Mouse (Mus musculus) adrenal gland, postnatal 25 days (tissue): ENCODE data around the gene Cfap97. TPM values are rescaled to one million over a fixed set of nuclear protein-coding genes. Genes with fewer than 3 reads are reported as not detected.

ENCODE experiments used
- DNase-seq: peaks from one replicate; pipeline ENCODE4 v3.0.0; 2021; ENCODE audit warnings: mixed read lengths
- total RNA-seq: library from RNA; stranded (reverse); gene quantifications from 2 replicates; pipeline ENCODE4 v1.2.3, GENCODE M21; 2021

Cfap97 gene
- total RNA-seq, 1 experiment from 2014 or later, result 24.4 TPM

DNA sequence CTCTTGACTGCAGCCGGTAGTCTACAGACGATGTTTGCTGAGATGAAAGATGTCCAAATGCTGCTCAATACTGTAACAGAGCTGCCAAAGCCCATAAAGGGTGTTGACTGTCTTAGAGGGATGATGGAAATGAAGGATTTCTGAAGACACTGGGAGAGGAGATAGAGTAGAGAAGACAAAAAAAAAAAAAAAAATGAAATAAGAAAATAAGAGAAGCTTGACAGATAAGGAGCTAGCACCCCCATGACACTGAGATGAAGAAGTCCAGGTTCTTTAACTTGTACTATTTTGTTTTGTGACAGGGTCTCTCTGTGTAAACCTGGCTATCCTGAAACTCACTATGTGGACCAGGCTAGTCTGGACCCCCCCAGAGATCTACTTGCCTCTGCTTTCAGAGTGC, 1.5 kb downstream of the Cfap97 start:
- no peak for DNase-seq

DNA sequence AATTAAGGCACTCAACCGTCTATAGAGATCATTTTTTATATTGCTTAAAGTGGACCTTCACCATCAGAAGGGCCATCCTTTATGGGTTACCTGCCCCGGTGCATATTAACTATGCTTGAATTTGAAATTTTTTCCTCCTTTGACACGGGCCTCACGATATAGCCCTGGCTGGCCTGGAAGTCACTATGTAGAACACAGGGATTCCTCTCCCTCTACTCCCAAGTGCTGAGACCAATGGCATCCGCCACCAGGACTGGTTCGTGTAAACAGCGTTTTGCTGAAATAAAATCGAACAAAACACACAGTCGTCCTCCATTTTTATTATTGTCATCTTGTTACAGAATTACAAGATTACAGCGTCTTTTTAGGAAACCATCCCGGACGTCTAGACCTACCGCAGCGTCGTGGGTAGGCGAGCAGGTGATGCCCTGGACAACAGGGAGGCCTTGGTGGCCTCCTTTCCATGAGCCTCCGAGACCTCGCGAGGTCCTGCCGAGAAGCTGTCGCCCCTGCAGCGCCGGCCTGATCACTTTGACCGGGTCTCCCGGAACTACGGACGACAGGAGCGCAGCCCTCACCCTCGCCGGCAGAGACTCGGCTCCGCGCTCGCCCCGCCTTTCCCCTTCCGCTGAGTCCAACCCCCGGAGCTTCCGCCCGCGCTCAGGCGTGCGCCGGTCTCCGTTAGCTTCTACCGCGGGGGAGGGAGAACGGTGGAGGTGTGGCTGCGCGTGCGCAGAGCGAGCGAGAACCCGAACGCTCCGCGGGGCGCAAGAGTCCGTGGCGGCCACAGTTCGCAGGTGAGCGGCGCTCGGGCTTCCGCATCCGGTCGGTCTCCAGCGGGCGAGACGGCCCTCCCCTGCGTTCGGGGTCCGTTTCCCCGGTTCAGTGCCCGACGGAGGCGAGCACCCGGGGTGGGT, 11.6 kb downstream of the Cfap97 start:
- peak; percentile 98 for DNase-seq

DNA sequence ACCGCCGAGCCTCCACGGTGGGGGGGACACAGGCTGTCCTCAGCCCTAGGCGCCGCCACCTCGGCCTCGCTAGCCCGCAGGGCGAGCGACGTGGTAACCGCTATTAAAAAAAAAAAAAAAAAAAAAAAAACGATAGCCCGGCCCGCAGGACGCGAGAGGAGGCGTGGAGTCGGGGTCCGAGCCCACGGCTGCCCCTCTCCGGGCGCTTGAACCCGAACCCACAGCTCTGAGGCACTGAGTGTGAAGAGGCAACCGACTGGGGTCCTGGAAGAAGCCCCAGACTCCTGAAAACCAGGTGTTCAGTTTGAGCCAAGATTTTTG, 12.3 kb downstream of the Cfap97 start:
- no peak for DNase-seq

DNA sequence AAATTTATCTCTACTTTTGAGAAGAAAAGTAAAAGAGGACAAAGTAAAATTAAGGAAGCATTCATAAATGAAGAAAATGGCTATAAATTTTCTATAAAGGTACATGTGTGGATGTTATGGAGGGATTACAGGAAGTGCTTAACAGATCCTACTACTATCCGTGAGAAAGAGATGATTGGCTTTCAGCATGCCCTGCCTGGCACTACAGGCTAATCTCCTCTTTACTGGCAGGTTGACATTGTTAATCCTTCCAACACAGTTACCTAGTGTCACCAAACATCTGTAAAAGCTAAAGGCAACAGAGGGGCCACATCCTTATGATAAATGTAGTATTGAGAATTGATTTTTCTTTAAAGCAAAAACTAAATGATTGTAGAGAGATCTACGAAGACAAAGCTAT, 22.1 kb downstream of the Cfap97 start:
- DNase-seq, result no peak

DNA sequence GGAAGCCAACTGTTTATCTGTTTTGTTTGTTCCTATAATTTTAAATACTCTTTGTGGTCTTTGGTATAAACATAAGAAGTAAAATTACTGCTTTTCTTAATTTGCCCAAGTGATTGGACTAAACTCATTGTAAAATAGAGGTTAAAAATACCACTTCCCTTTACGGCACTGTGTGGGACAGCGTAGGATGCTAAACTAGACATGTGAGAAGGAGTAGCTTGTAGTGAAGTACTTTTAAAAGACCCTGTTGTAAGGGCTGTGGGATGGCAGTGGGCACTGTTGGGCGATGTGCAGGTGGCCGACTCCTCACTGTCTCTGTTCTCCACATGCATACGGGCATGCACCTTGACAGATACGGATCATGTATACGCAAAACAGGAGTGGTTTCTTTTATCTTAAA, 28.6 kb downstream of the Cfap97 start:
- no peak for DNase-seq

DNA sequence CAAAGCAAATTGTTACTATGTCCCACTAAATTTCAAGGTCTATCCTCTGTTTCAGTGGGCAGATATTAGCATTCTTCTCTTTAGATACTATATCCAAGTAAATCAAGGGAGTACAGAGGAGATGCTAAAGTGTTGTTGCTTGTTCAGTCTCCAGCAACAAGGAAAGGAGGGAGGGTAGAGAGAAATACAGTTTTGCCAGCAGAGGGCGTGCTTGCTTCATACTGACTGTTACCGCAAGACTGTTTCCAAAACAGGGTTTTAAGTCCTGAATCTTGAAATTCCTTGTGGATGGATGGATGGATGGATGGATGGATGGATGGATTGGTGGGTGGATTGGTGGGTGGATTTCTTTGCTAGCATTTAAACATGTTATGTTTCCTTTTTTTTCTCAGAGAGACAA, 33.8 kb downstream of the Cfap97 start:
- DNase-seq, result peak; percentile 64

DNA sequence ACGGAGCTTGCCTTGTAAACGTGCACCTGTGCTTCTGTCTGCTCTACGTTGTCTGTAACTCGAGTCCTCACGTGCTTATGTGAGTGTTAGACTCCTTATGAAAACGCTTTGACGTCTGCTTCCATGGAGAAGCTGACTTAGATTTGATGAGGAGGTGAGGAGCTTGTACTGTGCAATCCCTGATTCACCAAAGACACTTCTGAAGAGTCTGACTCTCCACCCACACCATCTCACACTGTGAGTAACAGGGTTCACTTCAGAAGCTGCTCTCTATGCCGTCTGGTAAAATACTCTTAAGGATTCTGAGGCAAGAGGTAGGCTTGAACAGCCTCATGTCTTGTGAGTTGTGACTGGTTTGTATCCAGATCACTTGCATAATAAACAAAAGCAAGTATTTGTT, 41.5 kb downstream of the Cfap97 start:
- no peak for DNase-seq

DNA sequence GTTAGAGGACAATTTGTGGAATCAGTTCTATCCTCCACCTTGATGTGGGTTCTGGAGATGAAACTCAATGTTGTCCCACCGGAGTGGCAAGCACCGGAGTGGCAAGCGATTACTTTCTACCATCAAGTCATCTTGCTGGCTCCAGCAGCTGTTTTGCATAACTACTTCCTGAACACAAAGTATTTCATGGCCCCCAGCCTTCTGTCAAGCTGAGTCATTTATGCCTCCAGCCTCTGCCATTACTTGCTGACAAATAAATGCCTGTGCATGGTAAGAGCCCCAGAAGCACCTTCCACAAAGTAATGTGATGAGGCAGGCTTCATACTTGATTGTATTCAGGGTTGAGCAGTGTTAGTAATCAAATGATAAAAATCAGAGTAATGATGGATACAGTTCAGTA, 45.3 kb downstream of the Cfap97 start:
- DNase-seq, result no peak

DNA sequence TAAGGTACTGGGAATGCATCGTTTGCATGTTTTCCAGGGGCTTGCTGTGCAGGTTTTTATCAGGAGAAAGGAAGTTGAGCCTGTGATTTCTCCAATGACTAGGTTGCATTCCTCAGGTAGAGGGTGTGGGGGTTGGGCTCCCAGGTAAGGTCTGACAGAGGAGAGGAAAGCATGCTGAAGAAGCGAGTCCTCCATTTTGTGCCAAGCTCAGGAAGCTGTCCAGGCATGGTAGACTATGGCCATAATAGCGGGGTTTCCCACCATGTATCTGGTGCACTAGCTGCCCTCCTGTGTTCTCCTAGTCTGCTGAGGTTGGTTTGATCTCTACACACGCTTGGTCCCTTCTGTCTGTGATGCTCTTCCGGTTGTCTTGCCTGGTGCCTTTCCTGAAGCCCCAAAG, 46.1 kb downstream of the Cfap97 start:
- no peak for DNase-seq

DNA sequence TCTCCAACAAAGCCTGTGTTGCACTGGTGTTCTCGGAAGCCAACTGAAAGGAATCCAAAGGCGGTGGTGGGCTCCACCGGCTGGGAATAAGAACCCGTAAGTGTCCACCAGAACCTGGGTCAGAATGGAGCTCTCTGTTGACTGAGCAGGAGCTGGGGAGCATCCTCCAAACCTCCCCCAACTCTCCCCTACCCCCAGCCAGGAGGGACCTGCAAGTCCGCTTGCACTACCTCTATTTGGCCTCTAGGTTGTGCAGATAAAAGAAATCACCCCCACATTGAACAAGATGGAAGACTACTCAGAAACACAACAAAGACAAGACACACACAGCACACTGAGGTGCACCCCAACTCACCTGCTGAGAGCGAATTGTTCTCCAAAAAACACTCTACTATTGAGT, 50.8 kb downstream of the Cfap97 start:
- no peak for DNase-seq

DNA sequence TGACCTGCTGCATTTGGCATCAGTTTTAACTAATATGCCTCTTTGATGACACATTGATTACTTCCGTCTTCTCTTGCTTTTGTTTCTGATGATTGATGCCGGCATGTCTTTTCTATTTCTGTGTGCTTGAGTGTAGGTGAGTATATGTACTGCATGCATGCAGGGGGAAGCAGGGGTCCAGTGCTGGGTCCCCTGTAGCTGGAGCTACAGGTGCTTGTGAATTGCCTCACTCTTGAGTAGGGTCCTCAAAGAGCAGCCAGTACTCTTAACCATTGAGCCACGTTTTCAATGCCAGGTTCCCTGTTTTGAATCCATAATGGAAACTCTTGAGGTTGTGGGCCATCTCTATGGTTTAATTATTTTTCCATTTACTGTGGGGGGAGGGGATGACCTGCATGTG, 52.7 kb downstream of the Cfap97 start:
- no peak for DNase-seq

DNA sequence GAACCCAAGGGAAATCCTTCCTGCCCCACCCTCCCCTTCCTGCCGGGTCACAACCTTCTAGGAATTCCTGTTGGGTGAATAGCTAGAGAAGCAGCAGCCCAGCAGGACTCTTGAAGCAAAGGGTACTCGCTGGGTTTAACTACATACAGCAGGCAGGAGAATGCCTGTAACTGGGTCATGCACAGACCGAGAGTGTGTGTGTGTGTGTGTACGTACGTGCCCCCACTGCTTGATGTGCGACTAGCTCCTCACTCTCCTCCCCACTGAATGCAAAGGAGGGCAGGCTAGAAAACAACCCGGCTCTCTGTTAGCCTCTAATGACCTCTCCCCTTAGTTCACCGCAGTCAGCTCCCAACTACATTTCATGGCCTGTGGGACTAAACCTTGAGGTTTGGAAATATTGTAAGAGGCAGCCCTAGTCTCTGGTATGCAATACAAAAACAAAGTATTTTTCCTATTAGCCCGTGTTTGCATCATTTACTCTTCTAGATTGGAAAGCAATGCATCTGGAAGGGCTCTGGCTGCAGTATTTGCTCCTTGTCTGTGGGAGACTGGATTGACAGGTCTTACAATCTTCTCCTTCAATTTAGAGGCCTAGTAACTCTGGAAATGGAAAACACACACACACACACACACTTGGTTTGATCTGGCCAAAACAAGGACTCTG, 53.5 kb downstream of the Cfap97 start:
- no peak for DNase-seq

DNA sequence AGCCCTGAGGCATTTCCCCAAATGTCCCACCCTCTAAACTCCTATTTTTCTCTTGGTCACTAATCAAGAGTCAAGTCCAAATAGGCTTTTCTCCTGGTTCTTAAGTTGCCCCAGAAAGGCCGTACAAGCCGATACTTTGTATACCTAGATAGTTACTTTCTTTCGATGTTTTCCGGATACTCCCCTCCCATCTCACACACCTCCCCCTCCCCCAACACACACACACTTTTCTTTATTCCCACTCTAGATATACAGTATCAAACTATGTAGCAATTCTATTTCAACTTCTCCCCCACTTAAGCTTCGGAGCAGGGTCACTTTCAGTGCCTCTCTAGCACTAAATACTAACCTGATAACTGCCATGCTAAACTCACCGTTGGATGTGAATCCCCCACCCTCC, 54.5 kb downstream of the Cfap97 start:
- no peak for DNase-seq

DNA sequence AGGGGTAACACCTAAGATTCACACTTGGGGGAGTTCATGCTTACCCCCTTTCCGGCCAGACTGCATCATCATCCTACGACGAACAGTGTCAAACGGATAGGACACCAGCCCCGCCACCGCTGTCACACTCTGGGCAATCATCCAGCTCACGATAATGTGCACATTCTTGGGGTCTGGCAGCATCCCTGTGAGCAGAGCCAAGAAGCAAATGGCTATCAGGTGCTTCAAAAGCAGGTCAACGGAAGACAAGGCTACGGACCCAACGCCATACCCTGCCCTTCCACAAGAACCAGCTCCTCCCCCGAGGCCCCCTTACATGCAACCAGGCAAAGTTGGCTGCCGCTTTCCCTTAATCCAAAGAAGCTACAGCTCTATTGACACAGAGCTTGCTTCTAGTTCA, 56.8 kb downstream of the Cfap97 start:
- peak; percentile 8 for DNase-seq

DNA sequence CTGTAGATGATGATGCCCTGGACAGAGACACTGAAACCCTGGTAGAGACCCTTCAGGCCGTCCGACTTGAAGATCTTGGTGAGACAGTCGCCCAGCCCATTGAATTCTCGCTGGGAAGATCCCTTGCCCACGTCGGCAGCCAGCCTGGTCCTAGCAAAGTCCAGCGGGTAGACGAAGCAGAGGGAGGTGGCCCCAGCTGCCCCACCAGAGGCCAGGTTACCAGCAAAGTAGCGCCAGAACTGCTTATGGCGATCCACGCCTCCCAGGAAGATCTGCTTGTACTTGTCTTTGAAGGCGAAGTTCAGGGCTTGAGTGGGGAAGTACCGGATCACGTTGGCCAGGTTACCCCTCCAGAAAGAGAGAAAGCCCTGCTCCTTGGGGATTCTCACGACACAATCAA, 57.5 kb downstream of the Cfap97 start:
- no peak for DNase-seq

DNA sequence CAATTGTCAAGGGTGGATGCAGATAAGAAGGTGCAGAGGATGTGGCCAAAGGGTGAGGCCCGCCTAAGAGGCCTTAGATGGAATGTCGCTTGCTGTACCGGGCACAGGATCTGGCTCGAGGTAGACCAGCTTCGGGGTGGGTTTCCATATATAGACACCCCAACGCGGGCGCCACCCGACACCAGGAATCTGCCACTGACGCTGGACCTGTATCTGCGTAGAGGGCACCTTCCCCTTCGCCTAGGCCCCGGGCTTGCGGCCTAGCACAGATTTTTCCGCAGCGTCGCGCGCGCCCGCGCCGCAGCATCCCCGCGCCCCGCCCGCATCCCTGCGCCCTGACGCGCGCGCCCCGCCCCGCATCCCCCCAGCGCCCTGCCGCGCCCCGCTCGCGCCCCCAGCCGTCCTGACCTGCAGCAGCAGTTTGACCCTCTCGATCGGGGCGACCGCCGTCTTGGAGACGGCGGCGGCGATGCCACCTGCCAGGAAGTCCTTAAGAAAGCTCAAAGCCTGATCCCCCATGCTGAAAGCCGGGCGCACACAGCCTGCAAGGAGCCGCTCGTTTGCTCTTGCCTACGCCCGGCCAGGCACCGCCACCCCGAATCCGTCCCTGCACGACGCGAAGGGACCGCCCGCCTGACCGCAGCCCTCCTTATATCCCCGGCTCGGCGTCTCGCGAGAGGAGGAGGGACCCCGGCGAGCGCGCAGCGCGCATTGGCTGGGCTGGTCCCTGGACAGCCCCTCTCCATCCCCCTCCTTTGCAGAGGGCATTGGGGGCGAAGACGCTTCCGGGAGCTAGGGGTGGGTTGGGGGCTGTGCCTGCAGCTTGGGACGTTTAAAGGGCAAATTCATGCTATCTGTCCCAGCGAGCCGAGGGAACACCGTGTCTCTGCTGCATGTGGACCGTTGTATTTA, 59.1 kb downstream of the Cfap97 start, which contains the start of gene Slc25a4:
TSS of gene Slc25a4 (minus strand) at position 881 of the 912 bp plus-strand sequence.
- peak; percentile 98 for DNase-seq

DNA sequence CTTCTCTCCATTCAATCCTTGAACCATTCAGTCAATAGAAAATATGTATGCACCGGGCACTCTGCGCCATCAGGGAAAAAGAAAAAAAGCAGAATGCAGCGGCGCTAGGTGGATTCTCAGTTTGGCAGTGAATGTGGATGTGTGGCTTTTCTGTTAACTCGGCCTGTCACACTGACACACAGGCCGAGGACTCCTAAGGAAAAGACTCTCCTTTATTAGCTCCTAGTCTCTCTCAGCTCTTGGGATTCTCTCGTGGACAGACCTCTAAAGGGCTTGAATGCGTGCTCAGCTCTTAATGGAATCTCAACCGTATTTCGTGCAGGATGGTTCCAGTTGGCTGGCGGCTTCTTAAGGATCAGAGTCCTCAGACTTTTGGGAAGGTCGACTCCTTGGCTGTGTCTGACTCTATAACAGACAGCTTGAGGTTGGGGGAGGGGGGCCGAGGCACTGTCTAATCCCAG, 60.1 kb downstream of the Cfap97 start:
- DNase-seq, result no peak

DNA sequence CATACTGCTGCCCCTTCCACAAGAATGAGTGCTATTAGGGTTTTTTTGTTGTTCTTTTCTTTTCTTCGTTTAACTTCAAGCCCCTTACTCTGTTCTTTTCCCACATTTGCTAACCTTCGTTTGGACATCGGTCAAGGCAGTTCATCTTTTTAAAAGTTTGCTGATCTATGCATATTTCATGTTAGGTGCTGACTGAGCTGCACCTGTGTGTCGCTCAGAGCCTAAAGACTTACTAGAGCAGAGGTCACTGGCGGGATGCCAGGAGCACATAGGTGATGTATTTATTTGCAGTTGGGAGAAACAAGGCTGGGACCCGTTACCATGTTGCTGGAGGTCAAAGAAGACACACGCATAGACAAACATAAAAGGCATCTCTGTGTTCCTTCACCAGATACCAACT, 60.6 kb downstream of the Cfap97 start:
- no peak for DNase-seq

DNA sequence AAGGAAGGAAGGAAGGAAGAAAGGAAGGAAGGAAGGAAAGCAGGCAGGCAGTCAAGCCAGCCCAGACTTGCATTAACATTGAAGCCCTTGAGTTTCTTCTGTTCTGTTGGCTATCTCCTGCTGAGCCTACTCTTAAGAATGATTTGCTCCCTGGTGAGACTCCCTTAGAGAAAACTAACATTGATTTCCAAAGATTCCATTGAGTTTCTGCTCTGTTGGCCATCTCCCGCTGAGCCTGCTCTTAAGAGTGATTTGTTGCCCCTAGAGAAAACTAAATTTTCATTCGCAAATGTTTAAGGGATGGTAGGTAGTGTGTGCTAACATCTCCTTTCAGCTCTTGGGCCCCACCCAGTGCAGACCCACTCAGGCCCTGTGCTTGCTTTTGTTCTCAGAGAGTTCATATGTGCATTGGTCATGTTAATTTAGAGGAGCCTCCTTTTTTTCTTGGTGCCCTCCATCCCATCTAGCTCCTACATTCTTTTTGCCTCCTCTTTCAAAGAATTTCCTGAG, 62.5 kb downstream of the Cfap97 start:
- DNase-seq, result no peak

DNA sequence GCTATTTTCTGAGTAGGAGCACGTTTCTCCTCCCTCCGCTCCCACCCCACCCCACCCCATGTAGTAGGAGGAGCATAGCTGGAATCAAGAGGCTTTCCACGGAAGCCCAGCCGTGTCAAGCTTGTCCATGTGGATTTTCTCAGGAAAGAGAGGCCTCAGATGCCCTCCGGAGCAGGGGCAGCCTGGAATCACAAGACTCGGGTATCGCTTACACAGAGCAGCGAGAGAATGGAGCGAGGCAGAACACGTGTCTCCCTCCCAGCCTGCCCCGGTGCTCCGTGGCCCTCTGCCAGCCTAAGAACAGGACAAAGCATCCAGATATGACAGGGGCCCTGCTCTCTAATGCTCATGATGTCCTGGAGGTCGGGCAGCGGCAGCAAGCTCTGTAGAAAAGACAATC, 65.3 kb downstream of the Cfap97 start:
- peak; percentile 63 for DNase-seq

DNA sequence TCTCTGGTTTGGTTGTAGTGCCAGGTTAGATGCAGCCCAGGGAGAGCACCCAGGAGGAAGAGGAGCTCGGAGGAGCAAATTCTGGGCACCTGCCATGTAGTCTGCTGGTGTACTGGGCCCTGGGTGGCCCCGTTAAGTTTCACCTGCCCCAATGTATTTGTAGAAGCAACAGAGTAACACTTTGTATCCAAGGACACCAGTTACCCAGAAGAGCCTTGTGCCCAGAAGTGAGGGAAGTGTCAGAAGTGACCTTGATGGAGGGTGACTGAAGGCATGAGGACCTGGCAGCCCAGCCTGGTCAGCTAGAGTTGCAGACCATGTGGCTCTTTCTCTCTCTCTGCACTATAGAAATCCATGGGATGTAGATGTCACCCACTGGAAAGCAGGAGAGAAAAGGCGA, 69.0 kb downstream of the Cfap97 start:
- DNase-seq, result no peak

DNA sequence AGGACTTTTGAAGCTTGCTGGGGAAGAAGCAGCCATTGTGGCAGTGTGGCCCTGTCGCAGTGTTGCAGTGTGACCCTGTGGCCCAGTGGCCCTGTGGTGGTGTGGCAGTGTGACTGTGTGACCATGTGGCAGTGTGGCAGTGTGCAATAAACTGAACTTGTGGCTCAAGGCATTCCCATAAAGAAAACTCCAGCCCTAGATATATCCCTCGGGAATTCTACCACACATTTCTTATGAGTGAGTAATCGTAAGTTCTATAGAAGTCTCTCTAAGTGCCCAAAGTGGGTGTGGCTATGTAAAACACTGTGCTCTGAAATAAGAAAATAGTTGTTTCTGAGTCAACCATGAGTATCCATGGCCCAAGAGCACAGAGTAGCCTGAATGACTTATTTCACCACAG, 73.9 kb downstream of the Cfap97 start:
- DNase-seq, result no peak

DNA sequence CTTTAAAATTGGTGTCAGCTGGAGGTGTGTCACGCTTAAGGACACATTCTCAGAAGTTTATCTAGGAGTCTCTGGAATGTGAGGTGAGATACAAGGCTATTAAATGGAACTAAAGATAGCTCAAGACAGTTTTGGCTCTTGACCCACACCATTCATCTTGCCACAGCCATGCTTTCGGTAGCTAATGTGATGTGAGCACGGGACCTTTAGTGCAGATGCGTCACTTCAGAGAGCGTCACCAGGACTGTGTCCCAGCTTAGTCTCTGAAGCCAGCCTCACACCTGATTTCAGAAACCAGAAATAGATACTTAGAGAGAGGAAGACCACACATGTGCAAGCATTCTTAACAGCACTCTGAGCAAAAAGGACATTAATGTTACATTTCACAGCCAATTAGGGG, 75.1 kb downstream of the Cfap97 start:
- DNase-seq, result no peak
